Mouse (Mus musculus) midbrain, embryonic 16.5 days (tissue): ENCODE results near the gene Sp4. TPM values are rescaled to one million over a fixed set of nuclear protein-coding genes. Genes with fewer than 3 reads are reported as not detected.

ENCODE experiments used
- ATAC-seq: fragments of 200-750 bp; cut with Nextera tagmentation; 2 replicates; pipeline ENCODE4 v1.8.0; 2017; ENCODE audit warnings: moderate TSS enrichment
- H3K27ac ChIP-seq: fragments of 300-500 bp; sonication (generic); 2 replicates; pipeline ENCODE4 v1.5.1; 2014; ENCODE audit warnings: mild to moderate bottlenecking, low read length, mixed read lengths
- H3K27me3 ChIP-seq: fragments of 300-500 bp; sonication (generic); 2 replicates; pipeline ENCODE4 v1.6.1; 2014; ENCODE audit warnings: low read depth, low read length, mixed read lengths; ENCODE audit not compliant: control insufficient read depth, insufficient read depth
- H3K36me3 ChIP-seq: fragments of 300-500 bp; sonication (generic); 2 replicates; pipeline ENCODE4 v1.6.1; 2014; ENCODE audit warnings: mild to moderate bottlenecking, low read length, moderate library complexity, mixed read lengths; ENCODE audit not compliant: control insufficient read depth, insufficient read depth
- H3K4me1 ChIP-seq: fragments of 300-500 bp; sonication (generic); 2 replicates; pipeline ENCODE4 v1.6.1; 2014; ENCODE audit warnings: mild to moderate bottlenecking, low read length, mixed read lengths; ENCODE audit not compliant: control insufficient read depth, insufficient read depth
- H3K4me2 ChIP-seq: fragments of 300-500 bp; sonication (generic); 2 replicates; pipeline ENCODE4 v1.6.1; 2014; ENCODE audit warnings: mild to moderate bottlenecking, low read length, mixed read lengths
- H3K4me3 ChIP-seq: fragments of 300-500 bp; sonication (generic); 2 replicates; pipeline ENCODE4 v1.5.1; 2014; ENCODE audit warnings: low read depth, mild to moderate bottlenecking, low read length, moderate library complexity, mixed read lengths
- H3K9ac ChIP-seq: fragments of 300-500 bp; sonication (generic); 2 replicates; pipeline ENCODE4 v1.6.1; 2014; ENCODE audit warnings: low read depth, low read length, mixed read lengths
- H3K9me3 ChIP-seq: fragments of 300-500 bp; sonication (generic); replicated peaks from 2 replicates; pipeline ENCODE4 v1.6.1; 2014; ENCODE audit warnings: mild to moderate bottlenecking, low read length, mixed read lengths; ENCODE audit not compliant: control insufficient read depth, poor library complexity, severe bottlenecking
- WGBS: fragments of 180-500 bp; shearing (Covaris S2); extraction: QIAGEN DNeasy Blood & Tissue Kit; methylation state at CpG from one replicate; pipeline ENCODE4 v1.1.7; 2014; 5-methylcytosine and 5-hydroxymethylcytosine counted together
- polyA plus RNA-seq: library from polyadenylated mRNA; unstranded; fragments of >200 nt; fragmentation: Nextera tagmentation; extraction: Ambion mirVana; gene quantifications from 2 replicates; pipeline ENCODE4 v1.2.1, GENCODE M21; 2015

Gene Sp4
- polyA plus RNA-seq, 1 experiment from 2014 or later = 22.6 TPM

GRCm38 (mm10) chr12:118295793-118296192 is 5.4 kb downstream of the Sp4 start:
- H3K9ac ChIP-seq = no peak overlapping the region
- no peak for ATAC-seq
- 98% methylated on average over 1 of the region's 1 CpGs for whole genome bisulfite sequencing

GRCm38 (mm10) chr12:118288947-118289346 is 12.3 kb downstream of the Sp4 start:
- WGBS = 83% methylated on average over 1 of the region's 1 CpGs
- Histone ChIP-seq H3K4me1 (peaks cover 8% of the 10 kb centered on the region; the same call in 1 of the 2 replicates), H3K9me3 (no peaks in the 10 kb centered on the region), H3K27ac (no peak overlapping the region), H3K4me3 (no peak overlapping the region), H3K27me3 (no peaks in the 10 kb centered on the region), H3K36me3 (no peaks in the 10 kb centered on the region), H3K4me2 (no peak overlapping the region), H3K9ac (no peak overlapping the region)
- no peak for ATAC-seq

More at GRCm38 (mm10) chr12:118295793-118296192, 5.4 kb downstream of the Sp4 start:
- H3K9me3 ChIP-seq = no peaks in the 10 kb centered on the region
- no peaks in the 10 kb centered on the region for H3K36me3 ChIP-seq
- H3K4me2 ChIP-seq = no peak overlapping the region
- no peaks in the 10 kb centered on the region for H3K27me3 ChIP-seq
- H3K4me1 ChIP-seq = peaks cover 35% of the 10 kb centered on the region
- H3K27ac ChIP-seq = no peak overlapping the region
- H3K4me3 ChIP-seq = no peak overlapping the region

DNA sequence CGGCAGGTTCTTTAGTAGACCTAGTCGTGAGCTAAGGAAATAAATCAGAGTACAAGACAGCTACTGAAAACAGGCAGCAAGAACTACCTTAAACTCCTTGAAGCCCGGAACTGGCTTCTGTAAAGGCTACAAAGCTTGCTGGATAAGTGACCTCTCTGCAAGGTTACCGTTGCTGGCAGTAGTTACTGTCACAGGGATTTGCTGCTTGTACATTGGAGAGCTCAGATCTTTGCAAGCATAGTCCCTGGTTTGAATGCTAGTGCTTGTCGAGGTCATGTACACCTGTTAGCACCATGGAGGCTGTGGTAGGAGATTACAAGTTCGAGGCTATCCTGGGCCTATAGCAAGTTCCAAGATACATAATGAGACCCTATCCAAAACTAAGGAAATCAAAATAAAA is 16.1 kb downstream of the Sp4 start:
- H3K36me3 ChIP-seq = no peaks in the 10 kb centered on the region
- no peaks in the 10 kb centered on the region for H3K27me3 ChIP-seq
- no peak overlapping the region for H3K27ac ChIP-seq
- 91% methylated on average over 6 of the region's 6 CpGs for WGBS
- ATAC-seq = no peak
- no peaks in the 10 kb centered on the region for H3K9me3 ChIP-seq
- H3K9ac ChIP-seq = no peak overlapping the region
- H3K4me2 ChIP-seq = no peak overlapping the region
- peaks cover 6% of the 10 kb centered on the region for H3K4me1 ChIP-seq
- no peak overlapping the region for H3K4me3 ChIP-seq

- Histone ChIP-seq H3K4me3 (no peak overlapping the region), H3K4me1 (peaks cover 6% of the 10 kb centered on the region), H3K9me3 (no peaks in the 10 kb centered on the region), H3K9ac (no peak overlapping the region), H3K27ac (no peak overlapping the region), H3K4me2 (no peak overlapping the region), H3K36me3 (no peaks in the 10 kb centered on the region), H3K27me3 (no peaks in the 10 kb centered on the region)
- WGBS = 93% methylated on average over 1 of the region's 1 CpGs
- no peak for ATAC-seq
Observed at GRCm38 (mm10) chr12:118281961-118282360, 19.3 kb downstream of the Sp4 start.

GRCm38 (mm10) chr12:118276385-118276784 is 24.9 kb downstream of the Sp4 start:
- Histone ChIP-seq H3K36me3 (no peaks in the 10 kb centered on the region), H3K27me3 (no peaks in the 10 kb centered on the region), H3K9ac (no peak overlapping the region), H3K9me3 (no peaks in the 10 kb centered on the region), H3K4me1 (no peaks in the 10 kb centered on the region), H3K27ac (no peak overlapping the region), H3K4me3 (no peak overlapping the region), H3K4me2 (no peak overlapping the region)
- ATAC-seq = no peak
- 82% methylated on average over 5 of the region's 5 CpGs for WGBS

- no peaks in the 10 kb centered on the region for H3K27me3 ChIP-seq
- no peaks in the 10 kb centered on the region for H3K9me3 ChIP-seq
- H3K4me3 ChIP-seq = no peak overlapping the region
- H3K36me3 ChIP-seq = peaks cover 6% of the 10 kb centered on the region; the same call in 1 of the 2 replicates
- no peak overlapping the region for H3K27ac ChIP-seq
- no peak overlapping the region for H3K4me2 ChIP-seq
- H3K4me1 ChIP-seq = no peaks in the 10 kb centered on the region
- no peak overlapping the region for H3K9ac ChIP-seq
- no peak for ATAC-seq
Observed at GRCm38 (mm10) chr12:118264905-118265304, 36.3 kb downstream of the Sp4 start.

DNA sequence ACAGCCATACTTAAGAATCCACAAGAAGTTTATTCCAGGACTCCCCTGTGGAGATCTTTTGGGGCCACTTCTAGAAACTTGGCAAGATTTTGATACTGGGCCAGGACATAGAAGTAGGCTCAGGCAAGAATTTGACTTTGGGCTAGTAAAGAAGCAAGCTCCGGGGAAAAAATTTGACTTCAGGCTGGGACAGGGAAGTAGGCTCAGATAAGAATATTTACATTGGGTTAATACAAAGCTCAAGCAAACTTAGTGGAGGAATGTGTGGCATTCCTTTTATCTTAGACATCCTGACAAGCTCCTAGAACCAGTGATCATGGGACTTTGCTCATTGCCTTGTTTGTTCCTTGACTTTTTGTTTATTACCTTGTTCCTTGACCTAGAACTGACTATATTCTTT is 37.4 kb downstream of the Sp4 start:
- no peak for ATAC-seq
- Histone ChIP-seq H3K4me2 (no peak overlapping the region), H3K27me3 (no peaks in the 10 kb centered on the region), H3K4me3 (no peak overlapping the region), H3K27ac (no peak overlapping the region), H3K36me3 (peaks cover 6% of the 10 kb centered on the region; the same call in 1 of the 2 replicates), H3K4me1 (no peaks in the 10 kb centered on the region), H3K9ac (no peak overlapping the region), H3K9me3 (no peaks in the 10 kb centered on the region)
- 85% methylated on average over 1 of the region's 1 CpGs for WGBS

GRCm38 (mm10) chr12:118255292-118255782 is 45.9 kb downstream of the Sp4 start:
- no peak overlapping the region for H3K9ac ChIP-seq
- H3K9me3 ChIP-seq = no peaks in the 10 kb centered on the region
- H3K4me2 ChIP-seq = no peak overlapping the region
- WGBS = 69% methylated on average over 1 of the region's 1 CpGs
- peaks cover 6% of the 10 kb centered on the region; the same call in 1 of the 2 replicates for H3K36me3 ChIP-seq
- no peak overlapping the region for H3K27ac ChIP-seq
- H3K27me3 ChIP-seq = no peaks in the 10 kb centered on the region
- no peaks in the 10 kb centered on the region for H3K4me1 ChIP-seq
- H3K4me3 ChIP-seq = no peak overlapping the region
- no peak for ATAC-seq

DNA sequence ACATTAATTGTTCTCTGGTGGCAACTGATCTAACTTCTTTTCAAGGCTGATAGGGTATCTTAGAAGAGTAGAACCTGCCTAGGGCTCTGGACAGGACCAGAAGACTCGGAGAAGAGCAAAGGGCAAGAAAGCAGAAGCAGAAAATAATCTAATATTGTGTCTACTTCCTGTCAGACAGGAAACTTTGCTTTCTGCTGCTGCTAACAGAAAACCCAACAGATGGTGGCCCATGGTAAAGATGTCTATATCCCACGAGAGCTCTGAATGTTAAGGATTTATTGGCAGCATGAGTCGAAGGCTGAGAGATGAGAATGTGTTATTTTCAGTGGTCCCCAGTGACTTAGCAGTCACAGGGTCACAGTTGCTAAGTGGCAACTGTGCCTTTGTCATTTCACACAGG is 80.1 kb downstream of the Sp4 start:
- Histone ChIP-seq H3K27ac (no peak overlapping the region), H3K4me3 (no peak overlapping the region), H3K36me3 (no peaks in the 10 kb centered on the region), H3K4me1 (no peaks in the 10 kb centered on the region), H3K27me3 (no peaks in the 10 kb centered on the region), H3K9me3 (no peaks in the 10 kb centered on the region), H3K4me2 (no peak overlapping the region), H3K9ac (no peak overlapping the region)
- ATAC-seq = no peak
- 66% methylated on average over 3 of the region's 3 CpGs for WGBS
